Mouse (Mus musculus): ENCODE measurements around the gene 1810055G02Rik.

DNA sequence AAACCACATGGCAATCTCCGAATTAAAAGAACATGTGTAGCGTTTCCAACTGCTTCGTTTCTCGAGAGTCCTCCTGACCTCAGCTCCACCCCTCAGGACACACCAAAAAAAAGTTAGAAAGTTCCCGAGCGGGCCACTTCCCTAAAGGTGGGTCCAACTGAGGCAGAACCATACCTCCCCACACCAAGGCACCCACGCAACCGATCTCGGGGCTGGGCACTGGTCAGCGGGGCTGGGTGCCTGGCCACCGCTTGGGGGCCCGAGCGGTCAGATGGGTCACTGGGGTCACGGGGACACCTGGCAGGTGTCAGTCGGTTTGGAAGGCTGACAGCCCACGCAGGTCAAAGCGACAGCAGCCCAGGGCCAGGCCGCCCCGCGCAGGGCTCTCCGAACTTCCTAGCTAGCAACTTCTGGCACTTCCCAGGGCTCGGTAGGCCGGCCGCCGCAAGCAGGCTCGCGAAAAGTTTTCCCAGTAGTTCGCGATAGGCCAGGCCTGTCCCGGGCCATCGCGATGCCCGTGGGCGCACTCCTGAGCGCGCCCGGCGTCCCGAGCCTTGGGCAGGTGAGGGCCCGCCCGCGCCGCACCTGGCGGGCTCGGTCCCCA is 22.4 kb upstream of the 1810055G02Rik start:
- no peak for TF ChIP-seq CTCF (IDR thresholded peaks at IDR 0.05; ENCODE audit: low read depth)
- TF ChIP-seq EP300 (IDR thresholded peaks at IDR 0.05; ENCODE audit: low read depth) = no peak
